In genomic region chr19:57745579-57745978, GRCm38 (mm10) we compare ENCODE assay signal across 8 mouse cellular contexts.
A peak's percentile ranks its signal among the peaks of the same experiment; 100 is the strongest.
DNase-seq lines count a peak whose midpoint lies in the region.

No protein-coding gene starts in this region.

- intact Hi-C loops in left cerebral cortex, postnatal 25 days (cut with DNase I), result loop anchor here (5.0 to 10.0 kb wide), 4 partner anchors 339 to 879 kb away; no protein-coding TSS in a partner anchor

- DNase-seq in adrenal gland, postnatal 10 days, result peak; percentile 40
- DNase-seq in adrenal gland, adult 18-20 months (ENCODE audit: low spot score in 2 of 2), result no peak
- peak; percentile 28 for DNase-seq in layer of hippocampus, adult 11-12 months (ENCODE audit: low spot score)
- no peak for DNase-seq in layer of hippocampus, adult 9-10 months (ENCODE audit: low spot score)
- peak; percentile 25 for DNase-seq in embryo, embryonic 9.5 days (ENCODE audit: extremely low spot score)
- DNase-seq in left cerebral cortex, postnatal 25 days (ENCODE audit: low spot score in 2 of 2), result peak; percentile 31 to 57
- DNase-seq in right cerebral cortex, postnatal 10 days (ENCODE audit: low spot score in 2 of 2), result peak; percentile 46 to 55
- DNase-seq in thymus, postnatal 0 days (ENCODE audit: low spot score), result no peak

Comparison
In these comparisons a context has a peak if more than half of its experiments do, and no peak if none do; other contexts are left out.
1. DNase-seq: peak in adrenal gland, postnatal 10 days (single experiment), layer of hippocampus, adult 11-12 months (single experiment), embryo, embryonic 9.5 days (single experiment), left cerebral cortex, postnatal 25 days (2 of 2) and right cerebral cortex, postnatal 10 days (2 of 2); none in adrenal gland, adult 18-20 months (0 of 2), layer of hippocampus, adult 9-10 months (single experiment) and thymus, postnatal 0 days (single experiment).